Mouse (Mus musculus): Measurements from ENCODE around the gene Hist4h4.

DNA sequence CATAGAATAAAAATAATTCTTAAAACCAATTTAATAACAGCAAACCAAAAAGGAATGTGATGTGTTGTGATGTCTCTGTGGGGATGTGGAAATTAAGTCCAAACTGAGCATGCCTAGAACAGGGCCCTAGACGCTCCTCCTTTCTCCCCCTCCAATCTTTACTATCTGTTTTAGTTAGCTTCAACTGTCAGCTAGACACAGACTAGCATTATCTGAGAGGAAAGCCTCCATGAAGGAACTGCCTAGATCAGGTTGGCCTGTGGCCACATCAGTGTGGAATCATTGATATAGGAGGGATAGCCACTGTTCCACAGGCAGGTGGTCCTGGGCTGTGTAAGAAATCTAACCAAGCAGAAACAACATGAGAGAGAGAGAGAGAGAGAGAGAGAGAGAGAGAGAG lies 9.1 kb downstream of the Hist4h4 start:
- TF ChIP-seq CTCF (IDR thresholded peaks at IDR 0.05; ENCODE audit: low read depth, low read length) (no peak), EP300 (IDR thresholded peaks at IDR 0.05; ENCODE audit: insufficient read depth, low read depth, low read length) (no peak), POLR2A (IDR thresholded peaks at IDR 0.05; ENCODE audit: insufficient read depth, low read length) (no peak)

Measured in ES-Bruce4 (cell line).